Mouse (Mus musculus): Measurements from ENCODE around the gene Tmub2. TPM values are rescaled to one million over a fixed set of nuclear protein-coding genes. Genes with fewer than 3 reads are reported as not detected.

Gene Tmub2
- polyA plus RNA-seq, 1 experiment from 2014 or later = 49.8 TPM

DNA sequence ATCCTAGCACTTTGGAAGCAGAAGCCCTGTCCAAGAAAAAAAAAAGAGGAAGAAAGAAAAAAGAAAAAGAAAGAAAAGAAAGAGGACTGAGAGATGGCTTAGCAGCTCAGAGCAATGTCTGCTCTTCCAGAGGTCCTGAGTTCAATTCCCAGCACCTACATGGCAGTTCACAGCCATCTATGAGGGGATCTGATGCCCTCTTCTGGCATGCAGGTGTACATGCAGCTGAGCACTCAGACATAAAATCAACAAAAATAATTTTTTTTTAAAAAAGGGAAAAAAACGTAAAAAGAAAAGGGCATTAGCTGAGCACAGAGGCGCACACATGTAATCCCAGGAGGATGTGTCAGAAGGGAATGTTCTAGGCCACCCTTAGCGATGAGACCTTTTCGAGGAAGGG lies 37.9 kb upstream of the Tmub2 start:
- ATAC-seq (ENCODE audit: low read depth) (no peak), DNase-seq (ENCODE audit: low spot score) (no peak)
- WGBS = 85% methylated on average over 4 of the region's 4 CpGs
- H3K4me3 ChIP-seq (ENCODE audit: low read depth, low read length) = no peak overlapping the region
- no peak overlapping the region for H3K9ac ChIP-seq (ENCODE audit: low read depth, low read length)
- no peaks in the 10 kb centered on the region for H3K9me3 ChIP-seq (ENCODE audit: control insufficient read depth, low read length)
- 0 out of 2 replicates have a peak, but pooled peaks cover 2% of the 10 kb centered on the region for H3K36me3 ChIP-seq (ENCODE audit: control insufficient read depth, insufficient read depth, low read length)
- H3K27me3 ChIP-seq (replicated peaks; ENCODE audit: control insufficient read depth, insufficient read depth, low read length) = no peaks in the 10 kb centered on the region
- H3K4me1 ChIP-seq (ENCODE audit: control insufficient read depth, insufficient read depth, low read length) = peaks cover 16% of the 10 kb centered on the region; the same call in 1 of the 2 replicates
- H3K4me2 ChIP-seq (ENCODE audit: low read depth, low read length) = no peak overlapping the region
- peak overlapping the region; percentile 86 for H3K27ac ChIP-seq (replicated peaks; ENCODE audit: low read depth, low read length)

DNA sequence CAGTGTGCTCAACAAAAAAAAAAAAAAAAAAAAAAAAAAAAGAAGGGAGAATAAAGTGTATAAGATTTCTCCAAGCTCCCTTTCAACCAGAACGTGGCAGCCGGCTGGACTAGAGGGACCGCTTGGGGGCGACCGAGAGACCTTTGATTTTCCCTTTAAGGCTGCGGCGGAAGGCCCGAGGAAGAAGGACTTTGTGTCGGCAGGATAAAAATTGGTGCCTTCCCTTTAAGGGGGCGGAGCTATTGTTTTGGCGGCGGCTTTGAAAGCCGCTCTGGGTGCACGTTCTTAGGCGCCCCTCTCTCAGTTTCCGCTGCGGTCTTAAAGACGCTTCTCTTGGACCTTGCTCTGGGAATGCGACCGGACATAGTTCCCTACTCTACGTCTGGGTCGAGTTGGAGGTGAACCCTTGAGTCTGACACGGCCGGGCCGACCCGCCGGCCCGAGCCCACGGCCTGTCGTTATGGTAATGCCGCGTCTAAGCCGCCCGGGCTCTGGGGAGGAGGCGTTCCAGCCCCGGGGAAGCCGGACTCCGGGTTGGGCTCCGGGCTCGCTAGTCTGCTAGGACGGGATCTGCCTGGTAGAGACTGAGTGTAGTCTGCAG lies 36.0 kb upstream of the Tmub2 start, which contains the start of gene BC030867:
Gene BC030867, plus strand, starts transcription at position 253 of the 601 bp plus-strand sequence.
- H3K27me3 ChIP-seq (replicated peaks; ENCODE audit: control insufficient read depth, insufficient read depth, low read length) = no peaks in the 10 kb centered on the region
- peak within 1 kb of the TSS; percentile 54 for H3K4me3 ChIP-seq (ENCODE audit: low read depth, low read length)
- H3K36me3 ChIP-seq (ENCODE audit: control insufficient read depth, insufficient read depth, low read length) = peaks cover 5% of the 10 kb centered on the region; the same call in 1 of the 2 replicates
- under 1% methylated on average over 34 of the region's 41 CpGs for WGBS
- H3K9ac ChIP-seq (ENCODE audit: low read depth, low read length) = peak within 1 kb of the TSS; percentile 61
- H3K4me2 ChIP-seq (ENCODE audit: low read depth, low read length) = peak within 1 kb of the TSS; percentile 67
- ATAC-seq (ENCODE audit: low read depth) (peak; percentile 55), DNase-seq (ENCODE audit: low spot score) (peak; percentile 94)
- no peaks in the 10 kb centered on the region for H3K9me3 ChIP-seq (ENCODE audit: control insufficient read depth, low read length)
- H3K4me1 ChIP-seq (ENCODE audit: control insufficient read depth, insufficient read depth, low read length) = peaks cover 16% of the 10 kb centered on the region; the same call in 1 of the 2 replicates
- peak within 1 kb of the TSS; percentile 39 for H3K27ac ChIP-seq (replicated peaks; ENCODE audit: low read depth, low read length)

DNA sequence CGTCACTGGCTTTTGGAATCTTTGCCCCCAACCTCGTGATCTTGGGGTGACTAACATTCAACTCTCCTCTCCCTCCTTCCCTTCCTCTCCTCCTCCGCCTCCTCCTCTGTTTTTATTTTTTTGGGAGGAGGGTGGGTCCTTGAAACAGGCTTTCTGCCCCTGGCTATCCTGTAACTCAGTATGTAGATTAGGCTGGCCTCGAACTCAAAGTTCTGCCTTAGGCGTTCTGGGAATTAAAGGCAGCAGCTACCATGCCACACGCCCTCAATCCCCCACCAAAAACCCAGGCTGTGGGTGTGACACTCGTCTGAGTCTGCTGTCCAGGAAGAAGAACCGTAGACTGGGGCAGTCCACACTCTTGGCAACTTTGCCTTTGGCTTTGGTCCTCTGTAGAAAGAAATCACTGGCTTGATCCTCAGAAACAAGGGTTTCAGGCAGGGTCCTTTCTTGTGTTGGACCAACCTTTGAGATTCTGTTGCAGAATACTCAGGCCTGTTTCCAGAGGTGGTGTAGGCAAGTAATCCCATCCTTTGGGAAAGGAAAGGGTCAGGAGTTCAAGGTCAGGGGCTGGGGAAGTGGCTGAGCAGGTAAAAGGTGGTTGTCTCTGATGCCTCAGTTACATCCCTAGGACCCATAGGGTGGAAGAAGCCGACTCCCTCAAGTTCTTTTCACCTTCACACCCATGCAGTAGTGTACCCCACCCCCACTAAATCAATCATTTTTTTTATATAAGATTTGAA lies 35.2 kb upstream of the Tmub2 start:
- peaks cover 16% of the 10 kb centered on the region; the same call in 1 of the 2 replicates for H3K4me1 ChIP-seq (ENCODE audit: control insufficient read depth, insufficient read depth, low read length)
- peaks cover 10% of the 10 kb centered on the region; the same call in 1 of the 2 replicates for H3K36me3 ChIP-seq (ENCODE audit: control insufficient read depth, insufficient read depth, low read length)
- peak overlapping the region; percentile 54 for H3K4me3 ChIP-seq (ENCODE audit: low read depth, low read length)
- no peak overlapping the region for H3K27ac ChIP-seq (replicated peaks; ENCODE audit: low read depth, low read length)
- H3K4me2 ChIP-seq (ENCODE audit: low read depth, low read length) = peak overlapping the region; percentile 67
- H3K9me3 ChIP-seq (ENCODE audit: control insufficient read depth, low read length) = no peaks in the 10 kb centered on the region
- WGBS = 14% methylated on average over 9 of the region's 9 CpGs
- DNase-seq (ENCODE audit: low spot score) (no peak), ATAC-seq (ENCODE audit: low read depth) (no peak)
- H3K9ac ChIP-seq (ENCODE audit: low read depth, low read length) = peak overlapping the region; percentile 61
- no peaks in the 10 kb centered on the region for H3K27me3 ChIP-seq (replicated peaks; ENCODE audit: control insufficient read depth, insufficient read depth, low read length)

- Histone ChIP-seq H3K9me3 (ENCODE audit: control insufficient read depth, low read length) (no peaks in the 10 kb centered on the region), H3K27me3 (replicated peaks; ENCODE audit: control insufficient read depth, insufficient read depth, low read length) (no peaks in the 10 kb centered on the region), H3K36me3 (ENCODE audit: control insufficient read depth, insufficient read depth, low read length) (peaks cover 38% of the 10 kb centered on the region), H3K4me2 (ENCODE audit: low read depth, low read length) (0 out of 2 replicates have a peak overlapping the region, but pooled peaks have one; percentile 3), H3K27ac (replicated peaks; ENCODE audit: low read depth, low read length) (no peak overlapping the region; the same call in 1 of the 2 replicates), H3K4me3 (ENCODE audit: low read depth, low read length) (no peak overlapping the region), H3K9ac (ENCODE audit: low read depth, low read length) (0 out of 2 replicates have a peak overlapping the region, but pooled peaks have one; percentile 12), H3K4me1 (ENCODE audit: control insufficient read depth, insufficient read depth, low read length) (no peaks in the 10 kb centered on the region)
- ATAC-seq (ENCODE audit: low read depth) (peak; percentile 70), DNase-seq (ENCODE audit: low spot score) (peak; percentile 59)
- WGBS = 26% methylated on average over 9 of the region's 9 CpGs
These were observed 27.2 kb upstream of the Tmub2 start for GRCm38 (mm10) chr11:102257514-102257913.

- H3K36me3 ChIP-seq (ENCODE audit: control insufficient read depth, insufficient read depth, low read length) = peaks cover 41% of the 10 kb centered on the region
- 78% methylated on average over 6 of the region's 6 CpGs for WGBS
- no peak overlapping the region for H3K4me3 ChIP-seq (ENCODE audit: low read depth, low read length)
- H3K27me3 ChIP-seq (replicated peaks; ENCODE audit: control insufficient read depth, insufficient read depth, low read length) = no peaks in the 10 kb centered on the region
- H3K4me2 ChIP-seq (ENCODE audit: low read depth, low read length) = no peak overlapping the region
- no peaks in the 10 kb centered on the region for H3K9me3 ChIP-seq (ENCODE audit: control insufficient read depth, low read length)
- ATAC-seq (ENCODE audit: low read depth) (no peak), DNase-seq (ENCODE audit: low spot score) (no peak)
- H3K27ac ChIP-seq (replicated peaks; ENCODE audit: low read depth, low read length) = no peak overlapping the region
- no peak overlapping the region for H3K9ac ChIP-seq (ENCODE audit: low read depth, low read length)
- no peaks in the 10 kb centered on the region for H3K4me1 ChIP-seq (ENCODE audit: control insufficient read depth, insufficient read depth, low read length)
These were observed 26.6 kb upstream of the Tmub2 start for GRCm38 (mm10) chr11:102258095-102258494.

DNA sequence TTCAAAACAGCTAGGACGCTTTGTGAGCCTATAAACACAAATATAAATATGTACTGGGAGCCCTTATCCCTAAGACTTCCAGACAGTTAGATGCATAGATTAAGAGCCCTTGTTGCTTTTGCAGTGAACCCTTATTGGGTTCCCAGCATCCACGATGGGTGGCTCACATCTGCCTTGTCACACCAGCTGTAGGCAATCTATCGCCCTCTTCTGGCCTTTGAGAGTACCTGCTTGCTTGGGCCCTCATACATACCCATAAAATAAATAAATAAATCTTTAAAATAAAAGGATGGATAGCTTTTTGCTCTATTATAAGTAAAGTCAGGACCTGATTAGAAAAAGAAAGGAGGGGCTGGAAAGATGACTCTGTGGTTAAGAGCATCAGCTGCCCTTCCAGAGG lies 26.2 kb upstream of the Tmub2 start:
- Histone ChIP-seq H3K27ac (replicated peaks; ENCODE audit: low read depth, low read length) (no peak overlapping the region), H3K27me3 (replicated peaks; ENCODE audit: control insufficient read depth, insufficient read depth, low read length) (no peaks in the 10 kb centered on the region), H3K4me3 (ENCODE audit: low read depth, low read length) (no peak overlapping the region), H3K4me2 (ENCODE audit: low read depth, low read length) (no peak overlapping the region), H3K36me3 (ENCODE audit: control insufficient read depth, insufficient read depth, low read length) (peaks cover 44% of the 10 kb centered on the region), H3K9ac (ENCODE audit: low read depth, low read length) (no peak overlapping the region), H3K9me3 (ENCODE audit: control insufficient read depth, low read length) (no peaks in the 10 kb centered on the region), H3K4me1 (ENCODE audit: control insufficient read depth, insufficient read depth, low read length) (no peaks in the 10 kb centered on the region)
- no peak for DNase-seq (ENCODE audit: low spot score)
- ATAC-seq (ENCODE audit: low read depth) = no peak
- 95% methylated on average over 3 of the region's 3 CpGs for WGBS

DNA sequence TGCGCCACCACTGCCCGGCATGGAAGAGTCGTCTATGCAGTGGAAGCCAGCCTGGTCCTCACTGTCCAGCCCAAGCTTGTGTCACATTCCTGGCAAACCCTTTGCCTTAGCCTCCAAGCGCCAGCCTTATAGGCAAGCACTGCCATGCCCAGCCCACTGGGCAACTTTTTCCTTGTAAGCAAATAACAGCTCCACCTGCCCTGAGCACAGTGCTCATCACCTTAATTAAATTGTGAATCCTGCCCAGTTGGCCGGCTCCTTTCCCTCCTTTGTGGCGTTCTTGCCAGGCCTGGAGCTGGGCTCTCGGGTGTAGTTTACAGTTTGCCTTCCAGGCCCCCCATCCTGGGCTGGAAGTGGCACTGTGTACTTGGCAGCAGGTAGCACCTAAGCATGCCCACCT lies 21.5 kb upstream of the Tmub2 start:
- DNase-seq (ENCODE audit: low spot score) (no peak), ATAC-seq (ENCODE audit: low read depth) (no peak)
- Histone ChIP-seq H3K4me1 (ENCODE audit: control insufficient read depth, insufficient read depth, low read length) (no peaks in the 10 kb centered on the region), H3K4me3 (ENCODE audit: low read depth, low read length) (no peak overlapping the region), H3K9me3 (ENCODE audit: control insufficient read depth, low read length) (no peaks in the 10 kb centered on the region), H3K27ac (replicated peaks; ENCODE audit: low read depth, low read length) (no peak overlapping the region), H3K4me2 (ENCODE audit: low read depth, low read length) (no peak overlapping the region), H3K36me3 (ENCODE audit: control insufficient read depth, insufficient read depth, low read length) (peaks cover 30% of the 10 kb centered on the region; the same call in 1 of the 2 replicates), H3K27me3 (replicated peaks; ENCODE audit: control insufficient read depth, insufficient read depth, low read length) (no peaks in the 10 kb centered on the region), H3K9ac (ENCODE audit: low read depth, low read length) (no peak overlapping the region)
- 94% methylated on average over 7 of the region's 7 CpGs for WGBS

- no peak overlapping the region for H3K4me3 ChIP-seq (ENCODE audit: low read depth, low read length)
- no peak for DNase-seq (ENCODE audit: low spot score)
- H3K27me3 ChIP-seq (replicated peaks; ENCODE audit: control insufficient read depth, insufficient read depth, low read length) = no peaks in the 10 kb centered on the region
- peaks cover 16% of the 10 kb centered on the region; the same call in 1 of the 2 replicates for H3K36me3 ChIP-seq (ENCODE audit: control insufficient read depth, insufficient read depth, low read length)
- no peak for ATAC-seq (ENCODE audit: low read depth)
- 57% methylated on average over 13 of the region's 14 CpGs for WGBS
- H3K27ac ChIP-seq (replicated peaks; ENCODE audit: low read depth, low read length) = no peak overlapping the region
- no peaks in the 10 kb centered on the region for H3K9me3 ChIP-seq (ENCODE audit: control insufficient read depth, low read length)
- H3K4me2 ChIP-seq (ENCODE audit: low read depth, low read length) = no peak overlapping the region
- no peak overlapping the region for H3K9ac ChIP-seq (ENCODE audit: low read depth, low read length)
- H3K4me1 ChIP-seq (ENCODE audit: control insufficient read depth, insufficient read depth, low read length) = no peaks in the 10 kb centered on the region
These were observed 18.9 kb upstream of the Tmub2 start for GRCm38 (mm10) chr11:102265816-102266215.
